In the genomic region with DNA sequence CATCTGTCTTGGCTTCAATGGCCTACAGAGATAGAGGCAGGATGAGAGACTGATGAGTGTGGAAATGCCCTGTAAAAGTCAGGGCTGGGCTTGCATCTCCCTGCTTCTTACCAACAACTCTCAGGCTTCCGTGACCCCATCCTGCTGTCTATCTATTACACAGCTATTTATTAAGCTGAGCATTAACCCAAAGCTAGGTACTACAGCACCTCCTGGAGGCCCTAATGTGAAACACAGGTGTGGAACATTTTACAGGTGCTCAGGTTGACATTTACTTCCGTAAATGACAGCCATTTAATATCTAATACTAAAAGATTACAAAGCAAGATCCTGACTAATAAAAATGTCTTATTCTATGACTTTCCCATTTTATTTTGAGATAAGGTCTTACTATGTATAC, we compare ENCODE assay signal across 15 mouse cellular contexts. TPM values are rescaled to one million over a fixed set of nuclear protein-coding genes. Genes with fewer than 3 reads are reported as not detected.
A peak's percentile ranks its signal among the peaks of the same experiment; 100 is the strongest.
DNase-seq lines count a peak whose midpoint lies in the region; TF ChIP-seq lines count a peak whose summit lies in the region.
"Had no signal": no experiment of that assay in that cellular context is flagged by ENCODE, and none has a peak within 500 bp of the region (broad histone marks: within the 10 kb centered on the region; RNA-seq: fewer than 3 reads in every experiment).

No protein-coding gene starts in this region.

- dilution Hi-C loops in CH12.LX (cut with MboI; ENCODE audit: extremely low pct_ligation_motif_present, extremely low pct_unique_long_range_greater_than_20kb, low sequenced_read_pairs): no loop called here

- TF ChIP-seq RAD21 in CH12.LX (IDR thresholded peaks at IDR 0.05; ENCODE audit: low read depth, low read length): peak; percentile 67

- TF ChIP-seq POLR2A in CH12.LX (IDR thresholded peaks at IDR 0.05; ENCODE audit: low read depth, low read length): no peak

- H3K79me2 ChIP-seq in CH12.LX (replicated peaks; ENCODE audit: control insufficient read depth, extremely low read depth, insufficient read depth, poor library complexity, severe bottlenecking): 0 out of 2 replicates have a peak, but pooled peaks cover 3% of the 10 kb centered on the region

- no peak for TF ChIP-seq EP300 in CH12.LX (IDR thresholded peaks at IDR 0.05; ENCODE audit: low read length)

- no peak for DNase-seq in layer of hippocampus, adult 2 months (ENCODE audit: low spot score in 2 of 2)
- no peak for DNase-seq in layer of hippocampus, adult 11-12 months (ENCODE audit: low spot score)
- DNase-seq in CD4-positive helper T cell, adult 2 months (ENCODE audit: low read depth, low spot score): peak; percentile 21
- DNase-seq in CH12.LX (ENCODE audit: extremely low read depth): no peak
- peak; percentile 13 for DNase-seq in c-Kit-positive CD71-positive TER-119-positive erythroid progenitor cells, embryonic 14.5 days (ENCODE audit: low spot score)
- no peak for DNase-seq in adrenal gland, adult 8-10 months
- DNase-seq in urinary bladder, postnatal 10 days (ENCODE audit: low spot score): no peak
- DNase-seq in T-cell, adult 2 months (ENCODE audit: low spot score): no peak
- DNase-seq: adrenal gland, postnatal 25 days; heart, postnatal 36 days; retina, postnatal 1 day had no signal

- H3K9me3 ChIP-seq in CH12.LX (replicated peaks; ENCODE audit: low read length): no peaks in the 10 kb centered on the region
- H3K9me3 ChIP-seq: embryonic facial prominence, embryonic 15.5 days; forebrain, embryonic 13.5 days; heart, embryonic 10.5 days; neural tube, embryonic 15.5 days had no signal

- peak; percentile 51 for TF ChIP-seq CTCF in layer of hippocampus, adult 2 months (conservative IDR thresholded peaks at IDR 0.05)
- peak; percentile 17 to 69; a peak in 2 of 4 replicates for TF ChIP-seq CTCF in CH12.LX (conservative IDR thresholded peaks at IDR 0.05 in 1 of 2, IDR thresholded peaks at IDR 0.05 in 1 of 2; ENCODE audit: low read depth in 2 of 2, low read length in 2 of 2)

- in situ Hi-C loops in CH12.LX (cut with MboI; ENCODE audit: low pct_ligation_motif_present, low pct_unique_long_range_greater_than_20kb, low sequenced_read_pairs): no loop called here

- H3K4me1 ChIP-seq in CH12.LX (ENCODE audit: control insufficient read depth in 1 of 2, insufficient read depth in 2 of 2): peaks cover 3 to 67% of the 10 kb centered on the region in 2 experiments
- H3K4me1 ChIP-seq: embryonic facial prominence, embryonic 15.5 days had no signal

- H3K4me3 ChIP-seq in layer of hippocampus, adult 2 months: no peak overlapping the region
- H3K4me3 ChIP-seq in CH12.LX (replicated peaks in 1 of 3; ENCODE audit: low read depth in 2 of 3, low read length in 2 of 3, poor library complexity in 1 of 3): no peak overlapping the region
- H3K4me3 ChIP-seq: embryonic facial prominence, embryonic 15.5 days; forebrain, embryonic 13.5 days; heart, embryonic 10.5 days; neural tube, embryonic 15.5 days had no signal

- H3K9ac ChIP-seq in CH12.LX (ENCODE audit: insufficient read depth, low read depth): no peak overlapping the region
- H3K9ac ChIP-seq: embryonic facial prominence, embryonic 15.5 days; forebrain, embryonic 13.5 days; neural tube, embryonic 15.5 days had no signal

- no peak overlapping the region for H3K27ac ChIP-seq in layer of hippocampus, adult 2 months
- no peak overlapping the region for H3K27ac ChIP-seq in CH12.LX (ENCODE audit: insufficient read depth, low read depth)
- H3K27ac ChIP-seq: embryonic facial prominence, embryonic 15.5 days; forebrain, embryonic 13.5 days; heart, embryonic 10.5 days; neural tube, embryonic 15.5 days had no signal

- H3K36me3 ChIP-seq in CH12.LX (replicated peaks in 1 of 2; ENCODE audit: control insufficient read depth in 1 of 2, insufficient read depth in 1 of 2, low read length in 1 of 2): peaks cover 3 to 34% of the 10 kb centered on the region in 2 experiments
- H3K36me3 ChIP-seq: embryonic facial prominence, embryonic 15.5 days; neural tube, embryonic 15.5 days had no signal

- H3K27me3 ChIP-seq in CH12.LX (replicated peaks): no peaks in the 10 kb centered on the region
- H3K27me3 ChIP-seq: embryonic facial prominence, embryonic 15.5 days; forebrain, embryonic 13.5 days; neural tube, embryonic 15.5 days had no signal

- no peak overlapping the region for H3K4me2 ChIP-seq in CH12.LX (ENCODE audit: insufficient read depth, low read depth, poor library complexity, severe bottlenecking)
- H3K4me2 ChIP-seq: embryonic facial prominence, embryonic 15.5 days; forebrain, embryonic 13.5 days; neural tube, embryonic 15.5 days had no signal

TF ChIP-seq in CH12.LX, 34 proteins besides CTCF, POLR2A, EP300 and RAD21:
- no peak for TF ChIP-seq IRF4 (IDR thresholded peaks at IDR 0.05; ENCODE audit: low read depth, low read length)
- no peak for TF ChIP-seq BHLHE40 (IDR thresholded peaks at IDR 0.05; ENCODE audit: low read depth, low read length)
- no peak for TF ChIP-seq ETS1 (conservative IDR thresholded peaks at IDR 0.05; ENCODE audit: low read depth, low read length)
- TF ChIP-seq KAT2A (IDR thresholded peaks at IDR 0.05; ENCODE audit: insufficient replicate concordance, low read length): no peak
- TF ChIP-seq POLR2AphosphoS2 (IDR thresholded peaks at IDR 0.05; ENCODE audit: low read depth, low read length): no peak
- TF ChIP-seq NELFE (IDR thresholded peaks at IDR 0.05; ENCODE audit: low read depth, low read length): no peak
- TF ChIP-seq SMC3 (IDR thresholded peaks at IDR 0.05; ENCODE audit: low read depth, low read length): peak; percentile 63
TF ChIP-seq in CH12.LX: peak in this region for 1.

RNA-seq across cellular contexts. Expression of gene Rpl15, which starts 29.5 kb away (rescaled TPM):
- 100 to 1,000 TPM; 389 to 396 TPM for total RNA-seq in layer of hippocampus, adult 2 months (2021)
- total RNA-seq in CH12.LX (2012; rRNA removed) (2,059 and 2,113 TPM in 2 replicates), CH12.LX (2014; rRNA removed) (2,291 and 2,467 TPM in 2 replicates)
- 753 and 1,059 TPM in 2 replicates for polyA plus RNA-seq in CH12.LX (2012; ENCODE audit: insufficient read length, low read depth)
- 100 to 1,000 TPM; 673 to 753 (median 717) TPM for total RNA-seq in adrenal gland, adult 8-10 months (2022)

RNA-seq across cellular contexts. Expression of gene Nkiras1, which starts 29.7 kb away (rescaled TPM):
- total RNA-seq in layer of hippocampus, adult 2 months (2021): 10 to 100 TPM; 78.9 to 83.9 TPM
- 5.5 and 6.6 TPM in 2 replicates for total RNA-seq in CH12.LX (2012; rRNA removed)
- total RNA-seq in CH12.LX (2014; rRNA removed): 9.2 and 10.7 TPM in 2 replicates
- polyA plus RNA-seq in CH12.LX (2012; ENCODE audit: insufficient read length, low read depth): 9.8 and 12.5 TPM in 2 replicates
- total RNA-seq in adrenal gland, adult 8-10 months (2022): 10 to 100 TPM; 24.8 to 27.4 (median 26.1) TPM

RNA-seq across cellular contexts. Expression of gene Ube2e1, which starts 31.0 kb away (rescaled TPM):
- 100 to 1,000 TPM; 114 to 115 TPM for total RNA-seq in layer of hippocampus, adult 2 months (2021)
- total RNA-seq in CH12.LX (2012; rRNA removed) (28.1 and 32.9 TPM in 2 replicates), CH12.LX (2014; rRNA removed) (178 and 183 TPM in 2 replicates)
- polyA plus RNA-seq in CH12.LX (2012; ENCODE audit: insufficient read length, low read depth): 167 and 202 TPM in 2 replicates
- total RNA-seq in adrenal gland, adult 8-10 months (2022): 100 to 1,000 TPM in 1 of 4 experiments, 10 to 100 TPM in 3; 75.9 to 101 (median 93.4) TPM

Comparison
In these comparisons a context has a peak if more than half of its experiments do, and no peak if none do; other contexts are left out.
1. DNase-seq: peak in CD4-positive helper T cell, adult 2 months (single experiment) and c-Kit-positive CD71-positive TER-119-positive erythroid progenitor cells, embryonic 14.5 days (single experiment); none in layer of hippocampus, adult 2 months (0 of 2), layer of hippocampus, adult 11-12 months (single experiment), CH12.LX (single experiment), adrenal gland, adult 8-10 months (single experiment), urinary bladder, postnatal 10 days (single experiment) and T-cell, adult 2 months (single experiment).